Mouse (Mus musculus): ENCODE data around the gene Tnpo1.

DNA sequence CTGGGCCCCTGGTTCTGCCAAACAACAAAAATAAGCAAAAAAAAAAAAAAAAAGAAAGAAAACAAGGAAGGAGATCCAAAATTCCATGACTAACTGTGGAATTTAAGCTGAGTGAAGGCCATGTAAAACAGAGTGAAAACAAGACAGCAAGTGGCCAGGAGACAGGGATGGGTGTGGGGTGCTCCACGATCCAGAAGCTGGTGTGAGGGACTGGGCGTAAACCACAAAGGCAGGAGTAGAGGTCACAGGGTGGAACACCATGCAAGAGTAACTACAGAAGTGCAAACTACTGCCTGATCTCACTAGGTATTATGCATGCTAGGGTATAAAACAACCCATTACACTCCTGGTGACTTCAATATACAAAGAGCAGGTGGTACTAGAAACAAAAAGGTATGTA lies 8.3 kb downstream of the Tnpo1 start:
- TF ChIP-seq EP300 (optimal IDR thresholded peaks at IDR 0.05) (no peak), CTCF (IDR thresholded peaks at IDR 0.05; ENCODE audit: low read depth) (no peak)

All from stomach, postnatal 0 days (tissue).